Mouse (Mus musculus) midbrain, postnatal 0 days (tissue): ENCODE data around the gene Msh4. TPM values are rescaled to one million over a fixed set of nuclear protein-coding genes. Genes with fewer than 3 reads are reported as not detected.
"Not testable (repeated sequence)": the region's sequence is repeated elsewhere in the genome, so short reads cannot be mapped to it uniquely, and the experiment has no call there.

Experiments
- ATAC-seq: fragments of 200-750 bp; cut with Nextera tagmentation; 2 replicates; pipeline ENCODE4 v1.8.0; 2017; ENCODE audit warnings: moderate number of reproducible peaks, mild to moderate bottlenecking, moderate TSS enrichment, moderate library complexity; ENCODE audit not compliant: low FRiP score
- DNase-seq: peaks from one replicate; pipeline ENCODE4 v3.0.0-alpha.2; 2015; ENCODE audit warnings: low spot score
- H3K27ac ChIP-seq: fragments of 300-500 bp; sonication (generic); 2 replicates; pipeline ENCODE4 v1.5.1; 2014; ENCODE audit warnings: low read depth, mild to moderate bottlenecking, low read length, mixed read lengths
- H3K27me3 ChIP-seq: fragments of 300-500 bp; sonication (generic); 2 replicates; pipeline ENCODE4 v1.6.1; 2014; ENCODE audit warnings: low read length, control low read depth, mixed read lengths; ENCODE audit not compliant: insufficient read depth
- H3K36me3 ChIP-seq: fragments of 300-500 bp; sonication (generic); 2 replicates; pipeline ENCODE4 v1.6.1; 2014; ENCODE audit warnings: low read length, control low read depth, mixed read lengths; ENCODE audit not compliant: insufficient read depth
- H3K4me1 ChIP-seq: fragments of 300-500 bp; sonication (generic); 2 replicates; pipeline ENCODE4 v1.6.1; 2014; ENCODE audit warnings: mild to moderate bottlenecking, control low read depth, antibody characterized with exemption, low read length, mixed read lengths; ENCODE audit not compliant: insufficient read depth
- H3K4me2 ChIP-seq: fragments of 300-500 bp; sonication (generic); 2 replicates; pipeline ENCODE4 v1.6.1; 2014; ENCODE audit warnings: low read depth, mild to moderate bottlenecking, low read length, mixed read lengths; ENCODE audit not compliant: poor library complexity, severe bottlenecking
- H3K4me3 ChIP-seq: fragments of 300-500 bp; sonication (generic); 2 replicates; pipeline ENCODE4 v1.5.1; 2014; ENCODE audit warnings: low read depth, mild to moderate bottlenecking, low read length, moderate library complexity
- H3K9ac ChIP-seq: fragments of 300-500 bp; sonication (generic); replicated peaks from 2 replicates; pipeline ENCODE4 v1.6.1; 2014; ENCODE audit warnings: mild to moderate bottlenecking, low read length, moderate library complexity, mixed read lengths; ENCODE audit not compliant: poor library complexity, severe bottlenecking
- H3K9me3 ChIP-seq: fragments of 300-500 bp; sonication (generic); 2 replicates; pipeline ENCODE4 v1.6.1; 2016; ENCODE audit warnings: low read length, control low read depth
- CTCF ChIP-seq: IDR thresholded peaks from 2 replicates; pipeline ENCODE4 v1.5.1; 2016; ENCODE audit warnings: antibody characterized with exemption, mild to moderate bottlenecking
- WGBS: fragments of 180-500 bp; shearing (Covaris S2); extraction: QIAGEN DNeasy Blood & Tissue Kit; methylation state at CpG from one replicate; pipeline ENCODE4 v1.1.7; 2014; 5-methylcytosine and 5-hydroxymethylcytosine counted together
- polyA plus RNA-seq: library from polyadenylated mRNA; unstranded; fragments of >200 nt; fragmentation: Nextera tagmentation; extraction: Ambion mirVana; gene quantifications from 2 replicates; pipeline ENCODE4 v1.2.1, GENCODE M21; 2015
- total RNA-seq: library from RNA; depleted of rRNA; stranded (reverse); fragments of >200 nt; gene quantifications from 2 replicates; pipeline ENCODE4 v1.2.3, GENCODE M21; 2014

Gene Msh4
- total and polyA plus RNA-seq, 2 experiments from 2014 or later: 0.25 to 0.33 TPM

DNA sequence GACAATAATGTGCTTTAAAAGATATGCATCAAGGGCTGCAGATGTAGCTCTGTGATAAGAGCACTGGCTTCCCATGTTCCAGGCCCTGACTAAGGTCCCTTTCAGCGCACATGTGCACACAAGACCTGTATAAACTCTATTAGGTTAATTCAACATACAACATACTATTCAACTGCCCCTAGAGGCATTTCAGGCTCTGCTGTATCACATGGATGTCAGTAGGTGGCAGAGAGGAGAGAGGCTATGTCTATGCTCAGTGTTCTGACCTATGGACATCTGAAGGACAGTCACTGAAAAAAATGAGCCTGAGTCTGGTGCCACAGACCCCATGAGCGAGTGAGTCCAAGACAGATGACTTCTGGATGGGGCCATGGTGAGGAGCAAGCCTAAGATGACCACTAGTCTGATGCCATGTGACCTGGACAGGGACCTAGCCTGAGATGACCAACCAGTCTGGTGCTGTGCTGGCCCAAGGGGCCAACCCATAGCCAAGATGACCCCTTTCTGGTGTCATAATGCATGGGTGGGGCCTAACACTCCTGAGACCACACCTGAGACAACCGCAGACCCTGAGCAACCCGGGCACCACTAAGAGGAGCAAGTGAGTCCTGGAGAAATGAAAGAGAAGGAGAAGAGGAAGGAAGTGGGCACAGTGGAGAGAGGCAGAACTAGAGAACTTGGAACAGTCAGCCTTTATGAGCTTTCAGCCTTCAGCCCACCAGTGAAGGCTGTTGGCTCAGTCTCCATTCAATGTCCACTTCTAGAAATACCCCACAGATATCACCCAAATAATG is 41.1 kb downstream of the Msh4 start:
- Histone ChIP-seq H3K9ac (no peak overlapping the region), H3K9me3 (no peaks in the 10 kb centered on the region), H3K27me3 (no peaks in the 10 kb centered on the region), H3K4me3 (no peak overlapping the region), H3K36me3 (no peaks in the 10 kb centered on the region), H3K27ac (no peak overlapping the region), H3K4me1 (no peaks in the 10 kb centered on the region), H3K4me2 (no peak overlapping the region)
- DNase-seq (no peak), ATAC-seq (no peak)
- WGBS: 96% methylated on average over 4 of the region's 4 CpGs
- TF ChIP-seq CTCF: no peak

DNA sequence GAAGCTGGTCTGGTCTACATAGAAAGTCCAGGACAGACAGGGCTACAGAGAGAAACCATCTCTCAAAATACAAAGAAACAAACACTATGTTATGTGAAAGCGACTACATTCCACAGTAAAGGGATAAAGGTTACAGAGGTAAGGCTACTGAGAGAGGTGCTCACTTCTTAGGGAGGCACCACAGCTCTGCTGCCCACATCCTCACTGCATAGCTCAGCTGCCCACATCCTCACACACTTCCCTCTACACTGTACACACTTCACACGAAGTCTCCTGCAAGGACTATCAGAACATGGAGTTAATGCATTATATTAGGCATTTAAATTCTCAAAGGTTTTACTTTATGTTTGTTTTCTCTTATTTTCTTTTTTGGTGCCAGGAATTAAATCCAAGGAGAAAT is 42.1 kb downstream of the Msh4 start:
- no peaks in the 10 kb centered on the region for H3K4me1 ChIP-seq
- no peaks in the 10 kb centered on the region for H3K27me3 ChIP-seq
- ATAC-seq: no peak
- H3K9me3 ChIP-seq: no peaks in the 10 kb centered on the region
- H3K4me3 ChIP-seq: no peak overlapping the region
- no peak overlapping the region for H3K27ac ChIP-seq
- H3K36me3 ChIP-seq: no peaks in the 10 kb centered on the region
- WGBS: 83% methylated on average over 2 of the region's 2 CpGs
- no peak for TF ChIP-seq CTCF
- no peak for DNase-seq
- no peak overlapping the region for H3K4me2 ChIP-seq
- H3K9ac ChIP-seq: no peak overlapping the region

DNA sequence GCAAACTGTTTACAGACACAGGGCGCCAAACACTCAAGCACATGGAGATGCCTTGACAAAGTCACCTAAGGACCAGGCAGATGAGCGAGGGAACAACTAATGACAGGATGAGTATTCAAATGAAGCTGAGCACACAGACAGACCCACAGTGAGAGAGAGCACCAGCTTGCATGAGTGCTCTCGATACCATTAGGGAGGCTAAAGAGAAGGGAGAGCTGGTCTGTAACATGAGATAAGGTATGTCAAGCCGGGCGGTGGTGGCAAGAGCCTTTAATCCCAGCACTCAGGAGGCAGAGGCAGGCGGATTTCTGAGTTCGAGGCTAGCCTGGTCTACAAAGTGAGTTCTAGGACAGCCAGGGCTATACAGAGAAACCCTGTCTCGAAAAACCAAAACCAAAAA is 45.5 kb downstream of the Msh4 start:
- not testable (repeated sequence) for H3K9ac ChIP-seq, DNase-seq, H3K36me3 ChIP-seq, H3K9me3 ChIP-seq, H3K4me2 ChIP-seq, H3K27ac ChIP-seq, H3K4me3 ChIP-seq, H3K27me3 ChIP-seq, ATAC-seq, H3K4me1 ChIP-seq
- 90% methylated on average over 8 of the region's 8 CpGs for WGBS

DNA sequence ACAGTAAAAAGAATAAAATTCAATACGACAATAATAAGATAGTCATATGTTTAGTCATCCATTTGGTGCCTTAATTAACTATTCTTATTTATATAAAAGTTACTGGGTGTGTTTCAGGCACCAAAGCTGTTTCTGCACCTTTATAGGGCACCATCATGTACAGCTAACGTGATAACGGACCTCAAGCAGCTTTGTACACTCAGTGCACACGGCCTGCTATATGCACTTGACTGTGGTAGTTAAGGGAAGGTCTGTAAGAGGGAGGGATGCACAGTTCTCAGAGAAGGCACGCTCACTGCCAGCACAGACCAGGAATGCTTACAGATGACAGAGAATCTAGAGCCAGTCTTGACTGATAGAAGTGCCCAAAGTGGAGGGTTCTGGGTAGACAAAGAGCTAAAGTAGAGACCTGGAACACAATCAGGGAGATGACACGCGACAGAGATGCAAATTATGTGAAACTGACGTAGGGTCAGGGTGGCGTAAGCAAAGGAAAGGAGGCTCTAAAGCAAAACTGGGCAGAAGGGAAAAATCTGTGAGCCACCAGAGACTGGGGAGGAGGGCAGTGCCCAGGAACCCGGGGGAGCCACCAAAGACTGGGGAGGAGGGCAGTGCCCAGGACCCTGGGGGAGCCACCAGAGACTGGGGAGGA is 47.5 kb downstream of the Msh4 start:
- no peak overlapping the region for H3K9ac ChIP-seq

DNA sequence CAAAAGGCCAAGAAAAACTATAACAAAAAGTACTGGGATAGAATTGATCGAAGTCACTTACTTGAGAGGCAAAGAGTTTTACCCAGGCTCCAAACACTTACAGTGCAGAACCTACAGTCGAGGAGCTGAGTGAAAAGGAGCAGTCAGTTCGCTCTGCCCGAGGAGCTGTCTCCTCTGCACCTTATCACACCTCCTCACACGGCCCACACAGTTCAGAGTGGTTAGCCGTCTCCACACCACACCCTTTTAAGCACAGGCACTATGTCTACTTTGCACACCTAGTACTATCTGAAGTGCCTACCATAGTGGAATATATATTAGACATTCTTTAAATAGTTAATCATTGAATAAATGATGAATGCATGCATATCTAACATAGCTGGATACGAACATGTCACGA is 53.7 kb downstream of the Msh4 start:
- Histone ChIP-seq H3K27me3 (no peaks in the 10 kb centered on the region), H3K4me1 (no peaks in the 10 kb centered on the region), H3K4me3 (no peak overlapping the region), H3K9me3 (no peaks in the 10 kb centered on the region), H3K36me3 (no peaks in the 10 kb centered on the region), H3K4me2 (no peak overlapping the region), H3K9ac (no peak overlapping the region), H3K27ac (no peak overlapping the region)
- 87% methylated on average over 8 of the region's 8 CpGs for WGBS
- DNase-seq (no peak), ATAC-seq (no peak)
- no peak for TF ChIP-seq CTCF

More for the DNA sequence above, 47.5 kb downstream of the Msh4 start:
- Histone ChIP-seq H3K4me3 (no peak overlapping the region), H3K4me1 (no peaks in the 10 kb centered on the region), H3K27ac (no peak overlapping the region), H3K9me3 (no peaks in the 10 kb centered on the region), H3K27me3 (no peaks in the 10 kb centered on the region), H3K36me3 (no peaks in the 10 kb centered on the region), H3K4me2 (no peak overlapping the region)
- 79% methylated on average over 10 of the region's 10 CpGs for WGBS
- DNase-seq: no peak
- TF ChIP-seq CTCF: no peak
- ATAC-seq: no peak

DNA sequence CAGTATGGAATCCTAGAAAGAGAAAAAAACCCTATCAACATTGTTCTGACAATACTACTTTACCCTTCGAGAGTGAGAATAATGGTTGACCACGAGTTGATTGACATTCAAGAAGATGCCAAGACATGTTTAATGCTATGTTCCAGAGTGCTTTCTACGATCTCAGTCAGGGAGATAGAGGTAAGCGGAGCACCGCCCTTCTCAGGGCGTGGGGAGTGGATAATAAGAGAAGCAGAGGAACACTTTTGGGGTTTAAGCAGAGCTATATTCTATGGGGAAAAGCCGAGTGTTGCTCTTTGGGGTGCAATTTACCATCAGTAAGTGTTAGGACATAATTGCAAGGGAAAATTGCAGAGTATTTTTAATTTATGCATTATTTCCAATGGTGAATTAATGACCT is 55.2 kb downstream of the Msh4 start:
- DNase-seq (no peak), ATAC-seq (no peak)
- TF ChIP-seq CTCF: no peak
- WGBS: 85% methylated on average over 7 of the region's 7 CpGs
- no peak overlapping the region for H3K27ac ChIP-seq
- H3K9ac ChIP-seq: no peak overlapping the region
- no peaks in the 10 kb centered on the region for H3K27me3 ChIP-seq
- no peaks in the 10 kb centered on the region for H3K9me3 ChIP-seq
- no peaks in the 10 kb centered on the region for H3K36me3 ChIP-seq
- no peaks in the 10 kb centered on the region for H3K4me1 ChIP-seq
- no peak overlapping the region for H3K4me2 ChIP-seq
- no peak overlapping the region for H3K4me3 ChIP-seq
